Mouse (Mus musculus): ENCODE results near the gene Cmc1. TPM values are rescaled to one million over a fixed set of nuclear protein-coding genes. Genes with fewer than 3 reads are reported as not detected.
"Not testable (repeated sequence)": the region's sequence is repeated elsewhere in the genome, so short reads cannot be mapped to it uniquely, and the experiment has no call there.

Cmc1 gene
- total RNA-seq, 2 experiments from 2014 or later, result 13.4 to 14.5 TPM

GRCm38 (mm10) chr9:118140356-118140755 lies 9.6 kb downstream of the Cmc1 start:
- not testable (repeated sequence) for DNase-seq (ENCODE audit: low spot score in 2 of 2)

- DNase-seq (ENCODE audit: low spot score in 2 of 2), result no peak
Measured at GRCm38 (mm10) chr9:118110360-118110710, 39.6 kb downstream of the Cmc1 start.

- DNase-seq (ENCODE audit: low spot score in 2 of 2), result no peak
Measured at GRCm38 (mm10) chr9:118109697-118110359, 40.1 kb downstream of the Cmc1 start.

DNA sequence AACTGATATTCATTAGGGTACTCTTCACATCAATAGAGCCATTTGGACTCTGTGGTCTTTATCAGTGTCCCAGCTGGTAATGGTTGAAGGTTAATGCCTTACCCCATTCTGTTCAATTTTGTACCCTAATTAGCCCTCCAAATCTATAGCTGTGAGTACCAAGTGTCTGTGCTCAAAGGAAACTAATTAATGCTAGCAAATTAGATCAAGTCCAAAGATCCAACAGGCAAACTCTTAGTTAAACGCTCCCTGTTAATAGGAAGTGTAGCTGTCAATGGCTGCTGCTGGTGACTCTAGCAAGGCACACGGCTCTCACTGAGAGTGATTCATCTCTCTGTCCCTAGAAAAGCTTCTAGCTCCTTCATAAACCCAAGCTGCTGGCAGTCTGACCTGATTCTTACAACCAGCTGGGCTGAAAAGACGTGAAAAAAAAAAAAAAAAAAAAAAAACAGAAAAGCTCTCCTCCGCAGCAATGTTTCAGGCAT lies 41.4 kb downstream of the Cmc1 start:
- DNase-seq (ENCODE audit: low spot score in 2 of 2), result no peak

DNA sequence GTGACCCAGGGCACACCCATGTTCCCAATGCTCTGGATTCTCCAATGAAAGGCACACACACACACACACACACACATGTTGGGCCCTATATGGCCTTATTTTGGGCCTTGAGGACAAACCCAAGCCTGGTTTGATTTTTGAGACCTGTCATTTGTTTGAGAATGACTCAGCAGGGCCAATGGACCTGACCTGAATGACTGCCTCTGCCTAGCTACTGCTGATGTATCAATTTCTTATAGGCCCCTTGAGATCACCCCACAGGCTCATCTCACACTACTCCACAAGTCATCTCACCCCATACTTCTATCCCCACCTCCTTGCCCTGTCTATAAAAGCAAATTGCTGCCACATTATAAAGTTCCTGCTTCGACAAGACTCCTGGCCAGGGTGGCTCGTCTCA lies 48.2 kb downstream of the Cmc1 start:
- DNase-seq (ENCODE audit: low spot score in 2 of 2), result no peak

GRCm38 (mm10) chr9:118100484-118100883 lies 49.5 kb downstream of the Cmc1 start:
- no peak for DNase-seq (ENCODE audit: low spot score in 2 of 2)

- no peak for DNase-seq (ENCODE audit: low spot score in 2 of 2)
Measured at GRCm38 (mm10) chr9:118099395-118099794, 50.6 kb downstream of the Cmc1 start.

- no peak for DNase-seq (ENCODE audit: low spot score in 2 of 2)
Measured at GRCm38 (mm10) chr9:118083834-118084233, 66.1 kb downstream of the Cmc1 start.

DNA sequence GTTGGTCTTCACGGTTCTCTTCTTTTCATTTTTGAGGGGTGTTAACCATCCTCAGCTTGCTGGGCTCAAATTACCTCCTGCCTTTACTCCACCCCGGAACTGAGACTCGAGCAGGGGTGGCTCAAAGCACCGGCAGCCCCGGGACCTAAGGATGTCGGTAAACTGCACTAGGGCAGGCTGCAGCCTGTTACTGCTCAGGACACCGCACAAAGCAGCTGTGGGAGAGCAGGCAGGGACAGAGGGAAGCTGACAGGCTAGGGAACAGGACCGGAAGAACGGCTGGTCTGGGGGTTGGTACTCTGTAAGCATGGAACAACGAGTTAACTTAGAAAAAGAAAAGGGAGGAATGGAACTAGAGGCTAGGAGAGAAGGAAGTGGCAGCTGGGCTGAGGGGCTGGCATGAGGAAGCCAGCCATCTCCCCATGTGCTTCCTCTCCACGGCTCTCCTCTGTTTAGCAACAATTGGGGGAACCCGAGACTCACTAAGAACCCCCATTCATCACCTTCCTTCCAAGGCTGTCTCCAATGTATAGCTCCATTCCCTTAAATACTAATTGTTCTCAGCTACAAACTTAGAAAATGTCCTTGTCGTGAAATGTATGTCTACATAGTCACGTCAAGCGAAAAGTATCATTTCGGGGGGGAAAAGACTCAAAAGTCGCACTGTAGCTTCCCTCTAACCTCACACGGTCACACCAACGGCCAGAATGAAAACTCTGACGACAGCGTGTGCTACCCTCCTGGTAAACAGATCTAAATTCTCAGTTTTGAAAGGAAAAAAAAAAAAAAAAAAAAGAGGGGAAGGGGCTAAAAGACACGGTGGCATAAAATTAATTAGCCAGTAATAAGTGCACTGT lies 67.2 kb downstream of the Cmc1 start:
- DNase-seq (ENCODE audit: low spot score in 2 of 2), result no peak

GRCm38 (mm10) chr9:118073358-118073757 lies 76.6 kb downstream of the Cmc1 start:
- no peak for DNase-seq (ENCODE audit: low spot score in 2 of 2)

DNA sequence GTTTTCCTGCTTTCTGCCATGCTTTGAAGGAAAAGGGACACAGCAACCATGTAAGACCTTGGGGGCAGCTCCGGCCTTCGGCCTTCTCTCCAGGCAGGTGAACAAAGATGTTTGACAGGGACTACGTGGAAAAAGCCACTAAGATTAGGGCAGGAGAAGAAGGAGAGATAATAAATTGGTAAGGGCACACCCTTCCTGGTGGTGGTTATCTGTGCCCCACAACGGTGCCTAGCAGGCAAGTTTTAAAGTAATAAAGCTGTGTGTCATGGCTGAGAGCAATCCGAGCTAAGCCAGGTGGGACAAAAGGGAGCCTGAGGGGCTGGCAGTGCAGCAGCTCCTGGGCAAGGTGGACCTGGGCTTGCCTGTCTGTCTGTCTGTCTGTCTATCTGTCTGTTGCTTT lies 77.9 kb downstream of the Cmc1 start:
- no peak for DNase-seq (ENCODE audit: low spot score in 2 of 2)

DNA sequence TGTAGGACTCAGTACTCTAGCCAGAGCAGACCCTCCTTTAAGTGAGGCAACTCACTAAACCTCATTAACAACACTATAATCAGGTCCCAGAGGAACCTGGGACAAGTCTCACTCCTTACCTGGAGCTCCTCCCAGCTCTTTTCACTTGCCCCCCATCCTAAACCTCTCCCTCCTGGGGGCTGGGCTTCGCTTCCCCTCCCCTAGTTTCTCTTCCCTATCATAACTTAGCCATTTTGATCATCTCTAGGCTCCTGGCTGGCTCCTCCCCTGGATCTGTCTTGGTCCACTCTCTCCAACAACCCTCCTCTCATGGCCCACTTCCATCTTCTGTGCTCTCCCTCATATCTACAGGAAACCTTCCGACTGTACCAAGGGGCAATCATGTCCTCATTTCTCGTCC lies 78.6 kb downstream of the Cmc1 start:
- DNase-seq (ENCODE audit: low spot score in 2 of 2), result no peak

- DNase-seq (ENCODE audit: low spot score in 2 of 2), result peak; percentile 25 to 34
Measured at GRCm38 (mm10) chr9:118070442-118070841, 79.5 kb downstream of the Cmc1 start.

DNA sequence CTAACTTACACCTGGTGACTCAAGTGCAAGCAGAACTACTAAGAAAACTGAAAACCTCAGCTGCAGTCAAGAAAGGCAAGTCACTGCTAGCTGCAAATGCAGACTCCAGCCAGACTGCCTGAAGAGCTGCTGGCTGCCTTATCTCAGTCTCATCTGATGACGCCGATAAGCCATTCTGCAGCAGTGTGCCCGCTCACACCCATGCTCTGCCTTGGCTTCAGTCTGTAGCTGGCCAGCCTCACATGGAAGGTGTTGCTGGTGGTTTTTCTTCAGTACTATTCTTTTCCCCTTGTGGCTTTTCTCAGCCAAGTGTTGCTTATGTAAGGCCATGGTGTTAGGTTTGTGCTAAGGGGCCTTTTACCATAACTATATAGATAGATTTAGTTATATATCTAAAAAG lies 90.9 kb downstream of the Cmc1 start:
- no peak for DNase-seq (ENCODE audit: low spot score in 2 of 2)

- DNase-seq (ENCODE audit: low spot score in 2 of 2), result no peak
Measured at GRCm38 (mm10) chr9:118053286-118053685, 96.7 kb downstream of the Cmc1 start.

DNA sequence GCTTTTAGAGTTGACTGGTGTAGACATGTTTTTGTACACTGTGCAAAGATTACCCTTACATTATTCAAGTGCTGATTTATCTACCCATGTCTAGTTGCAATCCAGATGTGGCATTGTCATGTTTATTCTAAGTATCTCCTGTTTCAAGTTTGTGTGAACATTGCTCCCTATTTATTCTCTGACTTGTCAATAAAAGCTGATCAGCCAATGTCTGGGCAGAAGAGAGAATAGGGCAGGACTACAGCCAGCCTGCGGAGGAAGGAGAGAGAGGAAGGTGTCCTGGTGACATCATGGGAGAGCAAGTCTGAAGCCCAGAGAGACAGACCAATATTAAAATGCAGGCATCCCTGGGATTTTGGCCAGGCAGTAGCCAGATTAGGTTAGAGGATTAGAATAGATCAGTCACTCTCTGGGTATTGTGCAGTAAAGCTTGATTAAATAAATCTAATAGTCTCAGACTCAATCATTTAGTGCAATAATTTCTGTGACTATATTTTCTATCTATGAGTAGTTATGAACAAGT lies 104.9 kb downstream of the Cmc1 start:
- no peak for DNase-seq (ENCODE audit: low spot score in 2 of 2)

DNA sequence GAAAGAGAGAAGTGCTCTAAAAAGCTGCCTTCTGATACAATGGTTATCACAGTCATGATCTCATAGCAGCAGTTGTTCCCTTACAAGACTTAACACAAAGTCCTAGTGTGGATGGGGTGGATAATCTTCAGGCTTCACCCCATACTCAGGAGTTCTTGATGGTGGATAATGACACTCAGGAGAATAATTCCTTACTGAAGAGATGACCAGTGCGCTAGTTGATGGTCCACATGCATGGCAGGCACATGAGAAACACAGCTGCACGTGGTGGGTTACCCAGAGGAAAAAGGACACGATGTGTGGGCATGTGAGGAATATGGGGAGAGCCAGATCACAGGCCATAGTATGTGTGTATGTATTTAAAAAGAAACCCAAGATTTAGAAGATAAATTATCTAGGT lies 106.4 kb downstream of the Cmc1 start:
- no peak for DNase-seq (ENCODE audit: low spot score in 2 of 2)

DNA sequence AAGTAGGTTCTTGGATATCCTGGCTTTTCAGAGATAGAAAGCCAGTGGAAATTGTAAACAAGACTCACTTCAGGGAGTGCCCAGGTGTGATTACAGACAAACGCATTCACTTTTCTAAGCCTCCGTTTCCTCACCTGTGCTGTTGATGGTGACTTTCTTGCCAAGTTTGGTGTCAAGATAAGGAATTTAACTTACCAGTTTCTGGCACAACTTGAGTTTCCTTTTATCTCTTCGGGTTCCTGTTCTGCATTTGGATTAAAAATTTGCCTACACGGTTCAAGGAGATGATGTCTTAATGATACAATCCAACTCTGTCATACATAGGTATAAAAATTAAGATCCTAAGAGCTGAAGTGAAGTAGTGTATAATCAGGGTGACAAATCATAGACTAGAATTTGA lies 107.2 kb downstream of the Cmc1 start:
- no peak for DNase-seq (ENCODE audit: low spot score in 2 of 2)

- DNase-seq (ENCODE audit: low spot score in 2 of 2), result no peak
Measured at GRCm38 (mm10) chr9:118041646-118042045, 108.3 kb downstream of the Cmc1 start.

DNA sequence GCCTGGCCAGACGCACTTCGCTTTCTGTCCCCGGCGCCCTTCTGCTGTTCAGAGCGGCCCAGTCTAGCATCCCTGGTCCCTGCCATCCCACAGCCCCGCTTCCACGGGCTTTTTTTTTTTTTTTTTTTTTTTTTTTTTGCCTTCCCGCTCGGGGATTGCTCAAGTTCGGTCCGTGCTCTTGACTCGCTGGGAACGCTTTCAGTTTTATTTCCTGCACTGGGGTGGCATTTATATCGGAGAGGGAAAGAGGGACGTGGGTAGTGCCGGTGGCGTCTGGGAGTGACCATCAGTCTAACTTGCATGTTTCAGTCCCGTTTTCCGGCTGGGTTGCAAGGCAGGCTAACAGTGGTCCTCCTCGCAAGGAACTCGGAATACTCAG lies 109.0 kb downstream of the Cmc1 start:
- no peak for DNase-seq (ENCODE audit: low spot score in 2 of 2)

GRCm38 (mm10) chr9:118040218-118041021 lies 109.6 kb downstream of the Cmc1 start, which contains the start of gene Azi2:
TSS of gene Azi2 (plus strand) at chr9:118040499.
- DNase-seq (ENCODE audit: low spot score in 2 of 2), result peak; percentile 98 to 99
